Mouse (Mus musculus) bone marrow, adult 2 months (tissue): ENCODE measurements around the gene Rtn4rl1.

Experiments used
- CTCF ChIP-seq: fragments of 200-500 bp; IDR thresholded peaks from 2 replicates; pipeline ENCODE4 v1.5.1; 2011; ENCODE audit warnings: low read length, control low read depth; ENCODE audit not compliant: control insufficient read depth, insufficient read depth
- POLR2A ChIP-seq: fragments of 200-500 bp; IDR thresholded peaks from 2 replicates; pipeline ENCODE4 v1.6.1; 2011; ENCODE audit warnings: low read depth, mild to moderate bottlenecking, control low read depth, low read length, borderline replicate concordance; ENCODE audit not compliant: control insufficient read depth

DNA sequence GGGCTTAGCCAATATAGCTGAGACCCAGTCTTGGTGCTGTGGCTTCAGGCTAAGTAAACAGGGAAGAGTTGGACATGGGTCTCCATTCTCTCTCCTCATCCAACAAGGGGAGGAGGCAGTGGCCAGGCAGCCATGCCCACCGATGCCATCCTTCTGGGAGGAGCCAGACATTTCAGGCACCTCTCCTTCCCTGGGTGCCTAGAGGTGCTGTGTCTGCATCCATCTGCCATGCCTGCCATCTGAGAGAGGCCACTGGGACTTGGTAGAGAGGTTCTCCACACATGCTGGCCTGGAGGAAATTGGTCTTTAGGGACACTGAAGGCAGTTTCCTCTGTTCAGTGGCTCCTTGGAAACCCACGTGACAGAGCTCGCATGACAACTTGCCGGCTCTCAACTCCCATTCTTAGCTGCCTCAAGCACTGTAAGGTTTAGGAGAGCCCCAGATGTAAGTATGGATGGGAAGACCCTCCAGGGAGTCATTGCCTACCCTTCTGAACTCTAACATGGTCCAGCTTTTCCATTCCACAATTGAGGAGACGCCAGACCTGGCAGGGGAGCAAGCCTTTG is 86.9 kb downstream of the Rtn4rl1 start:
- TF ChIP-seq CTCF (no peak), POLR2A (no peak)
